Mouse (Mus musculus) megakaryocyte, embryonic 14.5 days (primary cell): Measurements from ENCODE around the gene Epb41l2.

Source experiments
- FLI1 ChIP-seq: IDR thresholded peaks from 2 replicates; pipeline ENCODE4 v1.6.1; 2012; ENCODE audit warnings: low read length, inconsistent platforms, mixed read lengths
- GATA1 ChIP-seq: IDR thresholded peaks from 3 replicates; pipeline ENCODE4 v1.6.1; 2012; ENCODE audit warnings: mixed read lengths, low read length, inconsistent platforms, borderline replicate concordance

DNA sequence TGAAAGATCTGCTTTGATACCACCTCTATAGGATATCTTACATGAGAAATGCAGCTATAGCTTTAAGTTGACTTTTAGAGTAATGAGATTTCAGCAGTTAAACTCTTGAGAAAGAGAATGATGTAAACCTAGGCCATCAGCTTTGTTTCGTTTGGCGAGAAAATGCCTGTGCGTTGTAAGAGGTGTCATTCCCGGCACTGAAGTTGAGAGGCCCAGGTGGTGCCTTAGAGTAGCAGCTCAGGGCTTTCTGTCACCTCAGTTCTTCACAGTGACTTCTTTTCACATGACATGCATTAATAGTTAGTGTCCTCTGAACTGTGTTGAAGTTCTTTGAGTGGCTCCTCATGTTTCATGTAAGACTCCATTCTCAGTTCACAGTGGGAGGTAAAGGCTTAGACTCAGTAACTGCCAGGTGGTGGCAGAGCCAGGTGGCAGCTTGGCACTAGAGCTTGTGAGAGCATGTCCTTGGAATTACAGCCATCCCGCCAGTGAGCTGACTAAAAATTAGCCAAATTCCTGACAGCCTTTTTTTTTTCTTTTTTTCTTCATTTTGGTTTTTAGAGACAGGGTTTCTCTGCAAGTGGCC lies 84.7 kb downstream of the Epb41l2 start:
- TF ChIP-seq GATA1 (no peak), FLI1 (no peak)
